Mouse (Mus musculus) erythroblast, embryonic 14.5 days (primary cell): ENCODE measurements around the gene Gm9945.

Source experiments
- GATA1 ChIP-seq: IDR thresholded peaks from 2 replicates; pipeline ENCODE4 v1.6.1; 2012; ENCODE audit warnings: low read length, inconsistent platforms, mixed read lengths
- TAL1 ChIP-seq: IDR thresholded peaks from 3 replicates; pipeline ENCODE4 v1.6.1; 2012; ENCODE audit warnings: low read length, inconsistent platforms, mixed read lengths

DNA sequence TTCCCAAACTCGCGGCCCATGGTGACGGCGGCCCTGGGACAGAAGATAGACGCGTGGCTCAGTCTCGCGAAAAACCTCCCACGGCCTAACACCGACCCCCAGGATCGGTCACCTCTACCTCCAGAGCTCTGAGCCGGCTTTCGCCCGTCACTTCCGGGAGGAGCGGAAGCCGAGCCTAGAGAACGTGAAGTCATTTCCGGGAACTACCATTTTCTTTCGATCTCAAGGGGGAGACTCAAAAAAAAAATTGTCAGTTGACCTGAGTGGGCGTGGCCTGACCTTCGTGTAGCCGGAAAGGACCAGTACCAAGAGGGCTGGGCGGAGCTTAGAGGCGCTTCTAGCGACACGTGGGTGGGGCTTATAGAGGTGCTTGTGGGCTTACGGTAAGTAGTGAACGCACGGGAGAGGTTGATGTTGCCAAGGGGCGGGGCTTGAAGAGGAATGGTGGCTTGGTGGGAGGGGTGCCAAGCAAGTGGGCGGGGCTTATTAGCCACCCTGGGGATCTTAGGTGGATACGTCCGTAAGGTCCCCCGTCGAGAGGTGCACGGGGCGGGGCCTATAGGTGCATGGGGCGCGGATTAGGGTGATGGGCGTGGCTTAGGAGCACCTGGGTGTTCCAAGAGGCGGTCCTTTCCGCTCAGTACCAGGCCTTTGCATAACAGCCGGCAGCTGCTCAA, 49.2 kb upstream of the Gm9945 start, which contains the start of the genes Uqcrq and Gdf9:
- TF ChIP-seq TAL1: no peak
- no peak for TF ChIP-seq GATA1
